Mouse (Mus musculus) spleen, adult 2 months (tissue): Measurements from ENCODE around the gene Aspn.

Source experiments
- CTCF ChIP-seq: fragments of 200-500 bp; IDR thresholded peaks from 2 replicates; pipeline ENCODE4 v1.5.1; 2011; ENCODE audit warnings: mild to moderate bottlenecking, inconsistent platforms; ENCODE audit not compliant: insufficient read depth, insufficient read length, insufficient replicate concordance; ENCODE audit errors: extremely low read depth
- POLR2A ChIP-seq: fragments of 200-500 bp; IDR thresholded peaks from 2 replicates; pipeline ENCODE4 v1.6.1; 2011; ENCODE audit warnings: low read depth, low read length, inconsistent platforms

GRCm38 (mm10) chr13:49584307-49585005 lies 40.2 kb downstream of the Aspn start:
- no peak for TF ChIP-seq CTCF
- no peak for TF ChIP-seq POLR2A
